Mouse (Mus musculus): ENCODE data around the gene Dstyk. TPM values are rescaled to one million over a fixed set of nuclear protein-coding genes. Genes with fewer than 3 reads are reported as not detected.

Gene Dstyk
- total and polyA plus RNA-seq, 3 experiments = 0.12 to 0.59 (median 0.21) TPM

GRCm38 (mm10) chr1:132374140-132374872 is 43.0 kb upstream of the Dstyk start:
- no peak for DNase-seq (ENCODE audit: extremely low read depth)
- no peaks in the 10 kb centered on the region for H3K36me3 ChIP-seq (replicated peaks in 1 of 2; ENCODE audit: control insufficient read depth in 1 of 2, insufficient read depth in 1 of 2, low read length in 1 of 2)
- in situ Hi-C loops (cut with MboI; ENCODE audit: low pct_ligation_motif_present, low pct_unique_long_range_greater_than_20kb, low sequenced_read_pairs) (no loop called here), dilution Hi-C loops (cut with MboI; ENCODE audit: extremely low pct_ligation_motif_present, extremely low pct_unique_long_range_greater_than_20kb, low sequenced_read_pairs) (no loop called here)
- no peak overlapping the region for H3K4me3 ChIP-seq (replicated peaks in 1 of 3; ENCODE audit: low read depth in 2 of 3, low read length in 2 of 3, poor library complexity in 1 of 3)
- H3K27me3 ChIP-seq (replicated peaks) = peaks cover 32% of the 10 kb centered on the region
- no peaks in the 10 kb centered on the region for H3K79me2 ChIP-seq (replicated peaks; ENCODE audit: control insufficient read depth, extremely low read depth, insufficient read depth, poor library complexity, severe bottlenecking)
- no peak overlapping the region for H3K27ac ChIP-seq (ENCODE audit: insufficient read depth, low read depth)
- H3K4me2 ChIP-seq (ENCODE audit: insufficient read depth, low read depth, poor library complexity, severe bottlenecking) = no peak overlapping the region
- no peaks in the 10 kb centered on the region for H3K9me3 ChIP-seq (replicated peaks; ENCODE audit: low read length)
- TF ChIP-seq POLR2AphosphoS2 (IDR thresholded peaks at IDR 0.05; ENCODE audit: low read depth, low read length) (no peak), SMC3 (IDR thresholded peaks at IDR 0.05; ENCODE audit: low read depth, low read length) (no peak), ZNF384 (IDR thresholded peaks at IDR 0.05; ENCODE audit: low read depth, low read length) (no peak), UBTF (IDR thresholded peaks at IDR 0.05; ENCODE audit: low read depth, low read length) (no peak), MEF2A (IDR thresholded peaks at IDR 0.05; ENCODE audit: borderline replicate concordance, low read depth, low read length) (no peak), KAT2A (IDR thresholded peaks at IDR 0.05; ENCODE audit: insufficient replicate concordance, low read length) (no peak), MXI1 (IDR thresholded peaks at IDR 0.05; ENCODE audit: low read depth, low read length) (no peak), ZC3H11A (IDR thresholded peaks at IDR 0.05; ENCODE audit: low read depth, low read length) (no peak), ETS1 (conservative IDR thresholded peaks at IDR 0.05; ENCODE audit: low read depth, low read length) (no peak)
- no peak overlapping the region for H3K9ac ChIP-seq (ENCODE audit: insufficient read depth, low read depth)
- H3K4me1 ChIP-seq (ENCODE audit: control insufficient read depth in 1 of 2, insufficient read depth in 2 of 2) = peaks cover 3 to 20% of the 10 kb centered on the region in 2 experiments; a peak in 3 of 4 replicates

GRCm38 (mm10) chr1:132374873-132375244 is 42.5 kb upstream of the Dstyk start:
- Histone ChIP-seq H3K9ac (ENCODE audit: insufficient read depth, low read depth) (no peak overlapping the region), H3K4me1 (ENCODE audit: control insufficient read depth in 1 of 2, insufficient read depth in 2 of 2) (peaks cover 3 to 20% of the 10 kb centered on the region in 2 experiments; a peak in 3 of 4 replicates), H3K9me3 (replicated peaks; ENCODE audit: low read length) (no peaks in the 10 kb centered on the region), H3K27me3 (replicated peaks) (peaks cover 38% of the 10 kb centered on the region), H3K4me2 (ENCODE audit: insufficient read depth, low read depth, poor library complexity, severe bottlenecking) (no peak overlapping the region), H3K36me3 (replicated peaks in 1 of 2; ENCODE audit: control insufficient read depth in 1 of 2, insufficient read depth in 1 of 2, low read length in 1 of 2) (no peaks in the 10 kb centered on the region), H3K4me3 (replicated peaks in 1 of 3; ENCODE audit: low read depth in 2 of 3, low read length in 2 of 3, poor library complexity in 1 of 3) (no peak overlapping the region), H3K27ac (ENCODE audit: insufficient read depth, low read depth) (no peak overlapping the region), H3K79me2 (replicated peaks; ENCODE audit: control insufficient read depth, extremely low read depth, insufficient read depth, poor library complexity, severe bottlenecking) (no peaks in the 10 kb centered on the region)
- in situ Hi-C loops (cut with MboI; ENCODE audit: low pct_ligation_motif_present, low pct_unique_long_range_greater_than_20kb, low sequenced_read_pairs) (no loop called here), dilution Hi-C loops (cut with MboI; ENCODE audit: extremely low pct_ligation_motif_present, extremely low pct_unique_long_range_greater_than_20kb, low sequenced_read_pairs) (no loop called here)
- no peak for TF ChIP-seq MYC (IDR thresholded peaks at IDR 0.05; ENCODE audit: low read depth, low read length)
- TF ChIP-seq GABPA (IDR thresholded peaks at IDR 0.05; ENCODE audit: insufficient replicate concordance, low read depth, low read length) = no peak
- no peak for TF ChIP-seq CTCF (conservative IDR thresholded peaks at IDR 0.05 in 1 of 2, IDR thresholded peaks at IDR 0.05 in 1 of 2; ENCODE audit: low read depth in 2 of 2, low read length in 2 of 2)
- TF ChIP-seq SMC3 (IDR thresholded peaks at IDR 0.05; ENCODE audit: low read depth, low read length) = no peak
- no peak for TF ChIP-seq POLR2A (IDR thresholded peaks at IDR 0.05; ENCODE audit: low read depth, low read length)
- no peak for TF ChIP-seq ETS1 (conservative IDR thresholded peaks at IDR 0.05; ENCODE audit: low read depth, low read length)
- TF ChIP-seq ZNF384 (IDR thresholded peaks at IDR 0.05; ENCODE audit: low read depth, low read length) = no peak
- no peak for TF ChIP-seq ZC3H11A (IDR thresholded peaks at IDR 0.05; ENCODE audit: low read depth, low read length)
- no peak for TF ChIP-seq NRF1 (IDR thresholded peaks at IDR 0.05; ENCODE audit: low read depth, low read length)
- TF ChIP-seq PAX5 (IDR thresholded peaks at IDR 0.05; ENCODE audit: low read length) = no peak
- no peak for TF ChIP-seq MAX (IDR thresholded peaks at IDR 0.05; ENCODE audit: low read length)
- TF ChIP-seq MAZ (IDR thresholded peaks at IDR 0.05; ENCODE audit: low read depth, low read length) = no peak
- no peak for TF ChIP-seq HCFC1 (IDR thresholded peaks at IDR 0.05; ENCODE audit: low read depth, low read length)
- no peak for TF ChIP-seq KAT2A (IDR thresholded peaks at IDR 0.05; ENCODE audit: insufficient replicate concordance, low read length)
- no peak for TF ChIP-seq UBTF (IDR thresholded peaks at IDR 0.05; ENCODE audit: low read depth, low read length)
- no peak for TF ChIP-seq SIN3A (IDR thresholded peaks at IDR 0.05; ENCODE audit: low read length)
- no peak for TF ChIP-seq E2F4 (IDR thresholded peaks at IDR 0.05; ENCODE audit: insufficient replicate concordance, low read depth, low read length)
- no peak for TF ChIP-seq CHD1 (IDR thresholded peaks at IDR 0.05; ENCODE audit: low read depth, low read length)
- TF ChIP-seq USF1 (IDR thresholded peaks at IDR 0.05; ENCODE audit: low read depth, low read length) = no peak
- no peak for DNase-seq (ENCODE audit: extremely low read depth)

All from CH12.LX (cell line).